Mouse (Mus musculus) cortical plate, adult 2 months (tissue): ENCODE results near the gene Adora1. TPM values are rescaled to one million over a fixed set of nuclear protein-coding genes. Genes with fewer than 3 reads are reported as not detected.

ENCODE experiments used
- H3K27ac ChIP-seq: fragments of 200-500 bp; 2 replicates; pipeline ENCODE4 v1.5.1; 2012; ENCODE audit warnings: low read length, control low read depth, inconsistent platforms; ENCODE audit not compliant: insufficient read depth
- H3K4me1 ChIP-seq: fragments of 200-500 bp; 2 replicates; pipeline ENCODE4 v1.6.1; 2011; ENCODE audit warnings: low read length; ENCODE audit not compliant: control insufficient read depth, insufficient read depth
- H3K4me3 ChIP-seq: fragments of 200-500 bp; 2 replicates; pipeline ENCODE4 v1.5.1; 2011; ENCODE audit warnings: mild to moderate bottlenecking, low read length, control low read depth; ENCODE audit not compliant: insufficient read depth
- CTCF ChIP-seq: fragments of 200-500 bp; IDR thresholded peaks from 2 replicates; pipeline ENCODE4 v1.5.1; 2011; ENCODE audit warnings: mild to moderate bottlenecking, control low read depth, low read length; ENCODE audit not compliant: insufficient read depth; ENCODE audit errors: extremely low read depth
- POLR2A ChIP-seq: fragments of 200-500 bp; IDR thresholded peaks from 2 replicates; pipeline ENCODE4 v1.6.1; 2011; ENCODE audit warnings: mild to moderate bottlenecking, low read length, control low read depth; ENCODE audit not compliant: insufficient read depth; ENCODE audit errors: extremely low read depth
- polyA plus RNA-seq: library from polyadenylated mRNA; depleted of rRNA; stranded (reverse); fragments of >200 nt; gene quantifications from 2 replicates; pipeline ENCODE4 v1.2.3, GENCODE M21; 2012

Gene Adora1
- polyA plus RNA-seq, 1 experiment = 154 TPM

GRCm38 (mm10) chr1:134191192-134191591, 44.0 kb downstream of the Adora1 start:
- Histone ChIP-seq H3K4me1 (peaks cover 10% of the 10 kb centered on the region; the same call in 1 of the 2 replicates), H3K27ac (no peak overlapping the region), H3K4me3 (no peak overlapping the region)
- no peak for TF ChIP-seq POLR2A
- TF ChIP-seq CTCF = no peak

GRCm38 (mm10) chr1:134188989-134189729, 46.1 kb downstream of the Adora1 start:
- no peak overlapping the region for H3K27ac ChIP-seq
- TF ChIP-seq POLR2A (no peak), CTCF (0 out of 2 replicates have a peak, but pooled peaks have one; percentile 30)
- H3K4me1 ChIP-seq = peaks cover 3% of the 10 kb centered on the region; the same call in 1 of the 2 replicates
- H3K4me3 ChIP-seq = no peak overlapping the region

DNA sequence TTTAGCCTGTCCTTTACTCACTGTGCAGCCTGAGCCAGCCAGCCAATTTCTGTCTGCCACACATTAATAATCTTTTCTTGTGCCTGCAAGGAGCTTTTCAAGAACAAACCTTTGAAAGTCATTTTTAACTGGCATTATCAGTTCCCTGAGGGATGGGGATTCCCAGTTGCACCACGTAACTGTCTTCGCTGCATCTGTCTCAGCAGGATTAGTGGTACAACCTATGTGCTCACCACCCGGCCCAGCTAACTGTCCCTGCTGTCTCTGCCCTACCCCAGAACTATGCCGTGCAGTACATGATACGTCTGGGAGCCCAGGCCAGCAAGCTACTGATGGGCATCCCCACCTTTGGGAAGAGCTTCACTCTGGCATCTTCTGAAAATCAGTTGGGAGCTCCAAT, 47.0 kb downstream of the Adora1 start:
- Histone ChIP-seq H3K4me3 (no peak overlapping the region), H3K27ac (no peak overlapping the region), H3K4me1 (peaks cover 3% of the 10 kb centered on the region; the same call in 1 of the 2 replicates)
- TF ChIP-seq CTCF (no peak), POLR2A (no peak)

- Histone ChIP-seq H3K27ac (no peak overlapping the region), H3K4me1 (peaks cover 3% of the 10 kb centered on the region), H3K4me3 (no peak overlapping the region)
- TF ChIP-seq CTCF (no peak), POLR2A (no peak)
These were observed 51.1 kb downstream of the Adora1 start for GRCm38 (mm10) chr1:134184089-134184488.

DNA sequence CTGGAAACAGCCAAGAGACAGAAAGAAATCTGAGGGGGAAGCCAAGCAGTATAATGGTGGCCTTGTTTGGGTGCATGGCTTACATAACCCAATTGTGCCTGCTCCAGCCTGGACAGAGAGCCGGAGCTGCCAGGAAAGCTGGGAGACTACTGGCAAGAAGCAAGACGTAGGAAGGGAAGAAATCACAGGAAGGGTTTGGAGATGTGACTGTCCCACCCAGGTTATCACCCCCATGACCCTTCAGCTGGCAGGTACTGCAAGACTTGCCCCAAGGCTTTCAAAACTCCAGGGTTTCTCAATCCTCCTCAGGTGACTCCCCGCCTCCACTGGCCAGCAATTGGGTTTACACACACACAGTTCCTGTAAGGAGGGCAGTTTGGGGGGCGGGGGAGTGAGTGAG, 53.2 kb downstream of the Adora1 start, which contains the start of gene Chil1:
Gene Chil1, plus strand, starts transcription at position 152 of the 400 bp plus-strand sequence.
- TF ChIP-seq POLR2A (no peak), CTCF (no peak)
- Histone ChIP-seq H3K4me1 (peaks cover 3% of the 10 kb centered on the region; the same call in 1 of the 2 replicates), H3K4me3 (no peak within 1 kb of the TSS), H3K27ac (peak within 1 kb of the TSS; percentile 59)

- Histone ChIP-seq H3K4me1 (peaks cover 1% of the 10 kb centered on the region; the same call in 1 of the 2 replicates), H3K4me3 (no peak overlapping the region), H3K27ac (no peak overlapping the region)
- TF ChIP-seq CTCF = no peak
- no peak for TF ChIP-seq POLR2A
These were observed 57.3 kb downstream of the Adora1 start for GRCm38 (mm10) chr1:134177976-134178375.

- Histone ChIP-seq H3K27ac (no peak overlapping the region), H3K4me3 (no peak overlapping the region), H3K4me1 (no peaks in the 10 kb centered on the region)
- TF ChIP-seq POLR2A (no peak), CTCF (no peak)
These were observed 62.1 kb downstream of the Adora1 start for GRCm38 (mm10) chr1:134173081-134173480.

GRCm38 (mm10) chr1:134168985-134169697, 66.1 kb downstream of the Adora1 start:
- TF ChIP-seq CTCF = no peak
- no peak for TF ChIP-seq POLR2A
- H3K4me1 ChIP-seq = no peaks in the 10 kb centered on the region
- no peak overlapping the region for H3K4me3 ChIP-seq
- H3K27ac ChIP-seq = no peak overlapping the region

DNA sequence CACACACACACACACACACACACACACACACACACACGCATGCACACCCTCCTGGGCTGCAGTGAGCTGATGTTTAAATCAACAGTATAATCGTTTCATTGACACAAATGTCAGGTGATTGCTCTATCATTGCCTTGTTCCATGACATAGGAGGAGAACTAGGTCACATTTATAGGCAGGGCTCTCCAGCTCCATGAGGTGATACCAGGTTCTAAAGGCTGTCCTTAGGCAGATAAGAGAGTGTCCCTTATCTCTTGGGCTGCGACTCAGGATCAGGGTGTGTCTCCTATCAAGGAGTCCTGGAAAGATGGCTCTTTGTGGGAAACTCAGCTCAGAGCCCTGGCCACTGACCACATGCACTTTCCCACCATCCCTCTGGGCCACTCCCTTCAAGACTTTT, 66.7 kb downstream of the Adora1 start:
- no peaks in the 10 kb centered on the region for H3K4me1 ChIP-seq
- no peak overlapping the region for H3K27ac ChIP-seq
- TF ChIP-seq POLR2A = no peak
- TF ChIP-seq CTCF = no peak
- no peak overlapping the region for H3K4me3 ChIP-seq
